Mouse (Mus musculus): Measurements from ENCODE around the gene Prdm2.

The Prdm2 gene

DNA sequence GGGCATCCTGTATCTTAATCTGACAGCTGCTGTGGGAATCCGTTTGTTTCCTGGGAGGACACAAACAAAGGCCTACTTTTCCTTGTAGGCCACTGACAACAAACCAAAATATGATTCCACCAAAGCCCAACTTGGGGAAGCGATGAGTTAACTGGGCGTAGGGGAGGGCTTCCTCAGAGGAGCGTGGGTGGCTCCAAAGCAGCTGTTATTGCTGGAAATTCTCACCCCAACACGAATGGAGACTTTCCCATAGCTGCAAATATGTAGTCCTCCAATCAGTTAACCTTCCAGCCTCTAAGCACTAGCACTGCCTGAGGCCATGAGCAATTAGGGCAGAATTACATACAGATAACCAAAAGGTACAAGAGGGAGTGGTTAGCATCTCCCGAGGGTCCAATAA is 112.6 kb downstream of the Prdm2 start:
- DNase-seq = no peak

DNA sequence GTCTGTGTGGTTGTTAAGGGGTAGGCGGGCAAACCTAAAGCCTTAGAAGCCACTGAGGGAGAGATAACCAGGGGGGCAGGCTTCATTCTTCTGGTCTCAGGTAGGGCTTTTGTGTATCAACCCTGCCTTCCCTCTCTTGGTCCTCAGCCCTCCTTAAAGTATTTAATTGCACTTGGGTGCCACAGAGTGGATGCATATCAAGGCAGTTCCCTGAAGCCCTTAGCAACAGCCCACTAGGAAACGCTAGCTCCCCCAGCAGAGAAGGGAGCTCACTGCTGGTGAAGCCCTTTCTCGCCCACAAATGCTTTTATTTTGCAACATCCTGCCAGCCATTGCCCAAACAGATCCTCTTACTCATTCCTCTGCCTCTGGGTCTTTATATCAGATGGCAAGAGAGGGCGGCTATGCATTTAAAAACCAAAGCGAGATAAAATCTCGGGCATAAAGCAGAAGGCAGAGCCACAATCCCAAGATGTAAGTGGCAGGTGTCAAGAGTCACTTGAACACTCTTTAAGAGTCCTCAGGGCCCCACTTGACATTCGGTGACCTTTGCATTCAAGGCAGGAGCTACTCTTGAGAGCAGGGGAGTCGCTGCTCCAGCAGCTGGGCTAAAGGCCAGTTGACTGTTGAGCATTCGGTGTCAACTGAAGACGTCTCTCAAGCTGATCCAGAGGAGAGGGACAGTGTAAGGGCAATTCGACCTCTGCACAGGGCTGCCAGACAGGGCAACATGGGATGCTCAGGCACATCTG is 113.3 kb downstream of the Prdm2 start:
- no peak for DNase-seq

DNA sequence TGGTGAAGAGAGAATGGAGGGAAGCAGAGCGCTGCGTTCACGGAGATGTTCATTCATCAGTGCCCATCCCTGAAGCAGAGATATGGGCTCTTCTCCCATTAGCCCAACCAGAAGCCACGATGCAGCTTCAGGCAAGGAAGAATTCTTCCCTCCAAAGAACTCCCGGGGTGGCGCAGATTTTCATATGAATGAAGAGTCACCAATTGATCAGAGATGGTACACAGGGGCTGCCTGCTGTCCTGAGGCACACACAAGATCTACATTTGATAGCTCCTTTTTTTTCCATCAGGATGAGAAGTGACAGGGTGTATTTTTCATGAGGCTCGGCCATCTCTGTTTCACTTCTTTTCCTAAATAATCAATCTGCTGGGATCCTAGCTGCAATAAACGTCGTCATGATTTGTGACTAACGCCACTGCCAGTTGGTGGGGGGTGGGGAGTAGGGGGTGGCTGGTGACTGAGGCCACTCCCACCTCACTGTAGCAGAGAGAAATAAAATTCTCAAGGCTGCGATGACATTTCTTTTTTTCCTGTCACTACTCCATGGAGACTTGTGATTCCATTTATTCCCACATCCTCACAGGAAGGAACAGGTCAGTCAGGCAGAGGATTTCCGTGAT is 120.6 kb downstream of the Prdm2 start:
- DNase-seq = no peak

DNA sequence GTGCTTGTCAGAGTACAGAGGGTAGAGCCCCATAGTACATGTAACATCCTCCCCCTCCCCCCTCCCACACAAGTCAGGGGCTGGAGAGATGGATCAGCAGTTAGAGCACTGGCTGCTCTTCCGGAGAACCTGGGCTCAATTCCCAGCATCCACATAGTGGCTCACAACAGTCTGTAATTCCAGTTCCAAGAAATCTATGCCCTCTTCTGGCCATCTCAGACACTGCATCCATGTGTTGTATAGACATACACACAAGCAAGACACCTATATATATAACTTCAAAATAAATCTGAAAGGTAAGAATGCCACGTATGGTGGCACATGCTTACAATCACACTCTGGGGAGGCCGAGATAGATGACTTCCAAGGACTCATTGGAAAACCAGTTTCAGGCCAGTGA is 122.2 kb downstream of the Prdm2 start:
- DNase-seq = no peak

DNA sequence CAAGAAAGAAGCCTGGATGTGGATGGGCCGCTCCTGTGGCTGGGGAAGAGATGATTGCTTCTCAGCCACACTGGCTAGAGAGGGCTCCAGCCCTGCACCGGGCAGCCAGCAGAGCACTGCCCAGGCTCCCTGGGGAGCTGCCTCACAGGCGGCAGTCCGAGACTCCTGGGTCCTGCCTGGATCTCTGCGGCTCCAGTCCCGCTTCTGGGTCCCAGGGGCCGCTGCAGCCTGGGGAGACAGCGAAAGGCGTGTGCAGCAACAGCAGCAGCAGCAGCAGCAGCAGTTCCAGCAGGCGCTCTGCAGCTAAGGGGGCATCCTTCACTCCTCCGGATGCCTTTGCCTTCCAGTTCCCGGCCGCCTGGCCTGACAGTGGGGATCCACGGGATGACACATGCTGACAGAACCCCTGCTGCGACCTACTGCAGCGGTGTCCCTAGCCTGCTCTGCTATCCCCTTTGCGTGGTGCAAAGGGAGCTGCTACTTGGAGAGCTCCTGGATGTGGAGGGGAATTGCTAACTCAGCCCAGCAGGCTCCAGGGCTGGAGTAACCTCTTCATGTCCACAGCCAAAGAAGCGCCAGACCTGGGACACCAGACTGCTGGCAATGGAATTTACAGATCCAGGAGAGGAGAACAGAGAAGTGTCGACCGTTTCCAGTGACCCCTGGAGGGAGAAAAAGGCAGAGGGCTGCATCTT is 138.6 kb downstream of the Prdm2 start:
- no peak for DNase-seq

DNA sequence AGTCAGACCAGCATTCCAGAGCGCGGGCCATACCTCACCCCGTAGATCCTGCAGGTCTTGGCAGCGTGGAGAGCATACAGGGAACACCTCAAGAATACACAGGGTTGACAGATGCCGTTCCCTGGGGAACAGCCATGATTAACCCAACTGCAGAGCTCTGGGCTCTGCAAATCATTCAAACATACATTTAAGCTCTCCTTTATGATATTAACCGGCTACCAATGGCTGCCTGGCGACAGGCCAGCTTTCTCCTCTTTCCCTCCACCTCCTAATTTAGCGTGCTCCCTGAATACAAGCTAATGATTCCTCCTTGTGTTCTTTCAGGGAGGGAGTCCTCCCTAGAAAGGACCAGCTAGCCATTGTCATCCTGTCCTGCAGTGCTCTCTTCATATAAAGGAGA is 141.0 kb downstream of the Prdm2 start:
- DNase-seq = no peak

DNA sequence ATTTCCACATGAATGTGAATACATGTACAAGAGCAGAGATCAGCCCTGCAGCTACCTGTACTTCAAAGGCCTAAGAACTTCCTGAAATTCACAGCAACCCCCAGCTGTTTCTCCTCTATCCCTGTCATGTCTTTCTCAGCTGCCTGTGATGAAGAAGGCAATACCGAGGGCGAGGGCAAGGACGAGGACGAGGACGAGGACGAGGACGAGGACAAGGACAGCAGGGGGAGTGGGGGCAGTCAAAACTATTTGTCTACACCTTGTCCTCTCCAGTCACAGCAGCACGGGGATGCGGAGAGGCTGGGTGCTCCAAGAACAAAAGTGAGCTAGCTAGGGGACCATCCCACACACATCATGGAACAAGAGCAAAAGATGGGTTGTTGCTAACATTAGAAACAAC is 145.8 kb downstream of the Prdm2 start:
- no peak for DNase-seq

DNA sequence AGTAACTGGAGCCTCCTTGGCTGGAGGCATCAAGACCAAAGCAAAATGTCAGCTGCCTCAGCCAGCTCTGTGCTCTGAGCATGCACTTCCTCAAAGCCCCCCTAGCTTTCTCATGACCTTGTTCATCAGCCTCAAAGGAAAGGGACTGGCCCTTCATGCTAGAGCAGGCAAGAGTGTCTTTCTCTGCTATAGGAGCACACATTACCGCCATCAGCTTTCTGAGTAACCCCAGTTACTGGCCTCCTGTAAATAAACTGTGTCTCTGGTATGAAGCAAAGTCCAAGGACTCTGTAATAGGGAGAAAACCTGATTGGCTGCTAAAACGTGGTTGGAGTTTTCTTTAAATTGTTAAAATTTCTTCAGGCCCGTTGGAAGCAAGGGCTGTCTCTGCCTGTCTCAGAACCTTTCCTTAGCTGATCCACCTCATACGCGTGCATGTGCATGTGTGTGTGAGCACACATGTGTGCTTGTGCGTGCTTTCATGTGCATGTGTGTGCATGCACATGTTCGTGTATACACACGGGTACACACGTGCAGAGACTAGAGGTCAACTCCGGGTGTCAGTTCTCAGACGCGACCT is 153.9 kb downstream of the Prdm2 start:
- DNase-seq = no peak

Measured in right cerebral cortex, postnatal 25 days (tissue).